Mouse (Mus musculus): ENCODE results near the gene Arhgef12. TPM values are rescaled to one million over a fixed set of nuclear protein-coding genes. Genes with fewer than 3 reads are reported as not detected.

Gene Arhgef12
- total RNA-seq, 2 experiments from 2014 or later: 165 to 344 TPM

GRCm38 (mm10) chr9:42944536-42945006 lies 162.5 kb downstream of the Arhgef12 start:
- 0 out of 2 replicates have a peak, but pooled peaks have one; percentile 51 for ATAC-seq (replicated peaks; ENCODE audit: low FRiP score, poor library complexity, severe bottlenecking)

DNA sequence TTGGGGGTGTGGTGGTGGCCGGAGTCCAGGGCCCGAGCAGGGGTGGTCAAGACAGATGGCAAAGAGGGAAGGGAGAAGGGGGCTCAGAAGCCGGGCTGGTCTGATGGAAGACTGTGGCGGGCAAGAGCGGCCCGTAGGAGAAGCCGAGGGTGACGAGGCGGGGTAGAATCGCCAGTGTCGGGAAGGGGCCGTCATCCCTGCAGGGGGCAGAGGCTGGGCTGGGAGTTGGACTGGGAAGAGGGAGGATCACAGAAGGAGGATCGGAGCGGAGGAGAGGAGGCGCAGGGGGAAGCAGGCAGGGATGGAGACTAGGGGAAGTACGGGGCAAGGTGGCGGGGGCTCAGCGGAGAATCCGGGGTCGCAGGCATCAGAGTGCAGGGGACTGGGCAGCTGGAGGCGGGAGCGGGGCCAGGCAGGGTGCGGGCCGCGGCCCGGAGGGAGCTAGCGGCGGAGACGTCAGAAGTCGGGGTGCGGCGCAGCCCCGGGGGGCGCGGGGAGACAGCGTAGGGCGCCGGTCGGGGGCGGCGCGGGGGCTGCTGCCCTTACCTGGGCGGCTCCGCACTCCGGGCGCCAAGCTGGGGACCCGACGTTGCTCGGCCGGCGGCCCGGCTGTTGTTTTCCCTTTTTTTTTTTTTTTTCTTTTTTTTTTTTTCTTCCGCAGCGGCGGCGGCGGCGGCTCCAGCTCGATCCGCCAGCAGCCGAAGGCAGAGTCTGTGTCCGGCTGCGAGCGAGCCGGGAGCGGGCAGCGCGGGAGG lies 163.1 kb downstream of the Arhgef12 start, which contains the start of gene Grik4:
TSS of gene Grik4 (minus strand) at position 713 of the 755 bp plus-strand sequence.
- no peak for ATAC-seq (replicated peaks; ENCODE audit: low FRiP score, poor library complexity, severe bottlenecking)

- ATAC-seq (replicated peaks; ENCODE audit: low FRiP score, poor library complexity, severe bottlenecking): no peak
These were observed 163.9 kb downstream of the Arhgef12 start for GRCm38 (mm10) chr9:42943057-42943529.

DNA sequence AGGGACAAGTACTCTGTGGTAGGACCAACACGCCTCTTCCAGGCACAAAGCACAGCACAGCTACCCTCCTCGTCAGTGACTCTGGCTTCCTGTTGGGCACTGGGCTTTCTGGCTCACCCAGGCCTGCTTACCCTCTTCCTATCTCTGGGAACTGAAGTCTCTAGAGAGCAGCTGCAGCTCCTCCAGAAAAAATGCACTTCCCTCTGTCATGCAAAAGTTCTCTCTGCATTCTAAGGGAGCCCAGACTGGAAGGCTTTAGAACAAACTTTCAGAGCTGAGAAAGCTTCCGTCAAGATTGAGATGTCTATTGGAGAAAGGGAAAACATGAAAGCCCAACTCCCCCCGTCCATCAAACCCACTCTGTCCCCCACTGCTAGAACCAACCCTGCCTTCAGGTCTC lies 164.9 kb downstream of the Arhgef12 start:
- no peak for ATAC-seq (replicated peaks; ENCODE audit: low FRiP score, poor library complexity, severe bottlenecking)

- ATAC-seq (replicated peaks; ENCODE audit: low FRiP score, poor library complexity, severe bottlenecking): no peak
These were observed 174.9 kb downstream of the Arhgef12 start for GRCm38 (mm10) chr9:42932146-42932545.

DNA sequence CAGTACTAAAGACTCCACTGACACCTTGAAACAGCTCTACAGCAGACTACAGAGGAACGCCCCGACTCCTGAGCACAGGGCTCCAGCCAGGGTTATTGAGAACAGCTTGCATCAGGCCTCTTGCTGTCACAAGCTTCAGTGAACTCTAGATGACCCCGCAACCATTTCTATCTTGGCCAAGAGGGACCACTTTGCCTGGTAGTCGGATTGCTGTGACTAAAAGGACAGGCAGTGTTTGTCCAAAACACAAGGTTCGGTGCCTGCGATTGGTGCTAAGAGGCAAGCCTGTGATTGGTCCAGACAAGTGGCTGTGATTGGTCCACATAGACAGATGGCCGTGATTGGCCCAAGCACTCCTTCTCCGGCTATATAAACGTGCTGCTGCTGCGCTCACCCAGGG lies 179.5 kb downstream of the Arhgef12 start:
- no peak for ATAC-seq (replicated peaks; ENCODE audit: low FRiP score, poor library complexity, severe bottlenecking)

- no peak for ATAC-seq (replicated peaks; ENCODE audit: low FRiP score, poor library complexity, severe bottlenecking)
These were observed 180.5 kb downstream of the Arhgef12 start for GRCm38 (mm10) chr9:42926564-42926963.

- ATAC-seq (replicated peaks; ENCODE audit: low FRiP score, poor library complexity, severe bottlenecking): no peak
These were observed 185.2 kb downstream of the Arhgef12 start for GRCm38 (mm10) chr9:42921830-42922229.

DNA sequence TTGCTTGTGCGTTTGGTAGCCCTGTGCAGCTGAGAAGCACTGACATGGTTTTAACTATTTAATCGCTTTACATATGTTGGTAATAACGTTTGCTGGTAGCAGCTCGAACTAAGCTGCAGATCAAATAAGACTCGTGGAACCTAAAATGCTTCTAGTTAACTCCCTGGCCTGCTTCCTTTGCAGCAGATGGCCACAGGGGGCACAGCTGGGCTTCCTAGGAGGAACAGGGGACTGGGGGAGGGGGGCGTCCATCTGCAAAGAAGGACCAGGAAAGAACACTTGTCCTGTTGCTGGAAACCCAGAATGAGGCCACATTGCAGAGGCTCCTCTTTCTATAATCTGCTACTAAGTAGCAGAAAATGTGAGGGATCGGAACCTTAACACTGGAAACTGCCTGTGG lies 186.8 kb downstream of the Arhgef12 start:
- no peak for ATAC-seq (replicated peaks; ENCODE audit: low FRiP score, poor library complexity, severe bottlenecking)

GRCm38 (mm10) chr9:42917911-42918310 lies 189.1 kb downstream of the Arhgef12 start:
- no peak for ATAC-seq (replicated peaks; ENCODE audit: low FRiP score, poor library complexity, severe bottlenecking)

Other genes starting within 250 kb of the Arhgef12 start
- gene Grik4, start 162.7 kb downstream of the Arhgef12 start, total RNA-seq (2015; ENCODE audit: low replicate concordance): not detected in 2 replicates
- gene Grik4, start 162.7 kb downstream of the Arhgef12 start, total RNA-seq (2017; ENCODE audit: low replicate concordance): not detected in 2 replicates
- 0.38 and 5.6 TPM in 2 replicates for gene Tmem136, start 9.3 kb upstream of the Arhgef12 start, total RNA-seq (2015; ENCODE audit: low replicate concordance)
- gene Tmem136, start 9.3 kb upstream of the Arhgef12 start, total RNA-seq (2017; ENCODE audit: low replicate concordance): 1.9 and 3.1 TPM in 2 replicates
- gene Pou2f3, start 103.1 kb upstream of the Arhgef12 start, total RNA-seq (2015; ENCODE audit: low replicate concordance): not detected in 2 replicates
- not detected in 2 replicates for gene Pou2f3, start 103.1 kb upstream of the Arhgef12 start, total RNA-seq (2017; ENCODE audit: low replicate concordance)
- 2.1 and 21.7 TPM in 2 replicates for gene Oaf, start 132.7 kb upstream of the Arhgef12 start, total RNA-seq (2015; ENCODE audit: low replicate concordance)
- 1.8 and 3.7 TPM in 2 replicates for gene Oaf, start 132.7 kb upstream of the Arhgef12 start, total RNA-seq (2017; ENCODE audit: low replicate concordance)
- not detected in 2 replicates for gene Trim29, start 203.6 kb upstream of the Arhgef12 start, total RNA-seq (2015; ENCODE audit: low replicate concordance)
- gene Trim29, start 203.6 kb upstream of the Arhgef12 start, total RNA-seq (2017; ENCODE audit: low replicate concordance): 0.60 TPM in 1 of 2 replicates, not detected in the other